Mouse (Mus musculus) intestine, embryonic 15.5 days (tissue): ENCODE results near the gene Apoc3. TPM values are rescaled to one million over a fixed set of nuclear protein-coding genes. Genes with fewer than 3 reads are reported as not detected.
A peak's percentile ranks its signal among the peaks of the same experiment; 100 is the strongest.

Source experiments
- ATAC-seq: fragments of 200-750 bp; cut with Nextera tagmentation; 2 replicates; pipeline ENCODE4 v1.8.0; 2017; ENCODE audit warnings: moderate TSS enrichment, moderate library complexity
- H3K27ac ChIP-seq: fragments of 300-500 bp; sonication (generic); 2 replicates; pipeline ENCODE4 v1.5.1; 2015; ENCODE audit warnings: mild to moderate bottlenecking, inconsistent platforms
- H3K27me3 ChIP-seq: fragments of 300-500 bp; sonication (generic); replicated peaks from 2 replicates; pipeline ENCODE4 v1.6.1; 2015; ENCODE audit warnings: inconsistent platforms
- H3K36me3 ChIP-seq: fragments of 300-500 bp; sonication (generic); 2 replicates; pipeline ENCODE4 v1.6.1; 2015; ENCODE audit warnings: inconsistent platforms
- H3K4me1 ChIP-seq: fragments of 300-500 bp; sonication (generic); replicated peaks from 2 replicates; pipeline ENCODE4 v1.6.1; 2015; ENCODE audit warnings: inconsistent platforms
- H3K4me2 ChIP-seq: fragments of 300-500 bp; sonication (generic); replicated peaks from 2 replicates; pipeline ENCODE4 v1.6.1; 2015; ENCODE audit warnings: mild to moderate bottlenecking, inconsistent platforms
- H3K4me3 ChIP-seq: fragments of 300-500 bp; sonication (generic); replicated peaks from 2 replicates; pipeline ENCODE4 v1.5.1; 2015; ENCODE audit warnings: inconsistent platforms
- H3K9ac ChIP-seq: fragments of 300-500 bp; sonication (generic); 2 replicates; pipeline ENCODE4 v1.6.1; 2015; ENCODE audit warnings: inconsistent platforms
- H3K9me3 ChIP-seq: fragments of 300-500 bp; sonication (generic); 2 replicates; pipeline ENCODE4 v1.6.1; 2016; ENCODE audit warnings: inconsistent platforms
- WGBS: fragments of 180-500 bp; shearing (Covaris S2); methylation state at CpG from one replicate; pipeline ENCODE4 v1.1.7; 2015; 5-methylcytosine and 5-hydroxymethylcytosine counted together
- polyA plus RNA-seq: library from polyadenylated mRNA; unstranded; fragments of >200 nt; fragmentation: Nextera tagmentation; extraction: Ambion mirVana; gene quantifications from 2 replicates; pipeline ENCODE4 v1.2.1, GENCODE M21; 2015

Gene Apoc3
- polyA plus RNA-seq: 247 and 325 TPM in 2 replicates

DNA sequence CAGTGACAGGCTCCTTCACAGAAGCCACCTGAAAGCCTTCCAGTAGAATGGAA is at the start of gene Apoc3:
Gene Apoc3, minus strand, starts transcription at position 41 of the 53 bp plus-strand sequence.
- ATAC-seq: no peak
- Histone ChIP-seq H3K4me1 (peaks cover 7% of the 10 kb centered on the region), H3K4me2 (peak within 1 kb of the TSS; percentile 33), H3K27ac (peak within 1 kb of the TSS; percentile 81), H3K4me3 (peak within 1 kb of the TSS; percentile 11; the same call in 1 of the 2 replicates), H3K27me3 (no peaks in the 10 kb centered on the region), H3K9ac (peak within 1 kb of the TSS; percentile 36), H3K9me3 (no peaks in the 10 kb centered on the region), H3K36me3 (no peaks in the 10 kb centered on the region)

DNA sequence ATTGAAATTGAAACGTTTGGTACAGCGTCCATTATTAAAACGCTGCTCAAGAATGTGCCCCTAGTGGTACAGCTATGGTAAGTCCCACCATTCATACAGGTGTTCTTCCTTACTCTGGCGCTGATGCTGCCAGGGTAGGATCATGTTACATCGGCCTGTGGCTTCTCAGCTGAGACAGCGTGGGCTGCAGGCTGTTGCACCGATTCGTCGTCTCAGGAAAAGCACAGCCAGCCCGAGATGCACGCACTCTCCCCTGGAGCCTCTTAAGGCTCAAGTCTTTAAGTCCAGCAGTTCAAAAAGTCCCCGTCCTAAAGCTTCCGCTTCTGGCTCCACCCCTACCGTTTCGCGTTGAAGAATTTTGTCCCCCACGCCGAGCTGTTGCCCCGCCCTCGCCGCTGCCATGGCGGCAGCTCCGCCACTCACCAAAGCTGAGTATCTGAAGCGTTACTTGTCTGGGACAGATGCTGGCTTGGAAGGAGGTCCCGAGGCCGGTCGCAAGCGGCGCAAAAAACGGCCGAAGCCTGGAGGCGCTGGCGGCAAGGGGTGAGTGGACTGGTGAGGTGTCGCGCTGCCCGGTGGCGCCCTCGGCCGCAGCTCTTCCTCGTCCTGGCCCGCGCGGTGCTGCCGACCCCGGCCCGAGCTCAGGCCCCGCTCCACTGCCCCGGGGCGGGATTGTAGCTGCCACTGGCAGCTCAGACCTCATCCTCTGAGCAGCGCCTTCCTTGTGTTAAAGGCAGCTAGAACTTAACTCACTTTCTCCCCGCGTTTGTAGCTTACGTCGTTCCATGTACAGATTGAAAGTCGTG is 47.4 kb upstream of the Apoc3 start, which contains the start of gene Bud13:
Gene Bud13, plus strand, starts transcription at position 378 of the 806 bp plus-strand sequence.
- Histone ChIP-seq H3K4me3 (peak within 1 kb of the TSS; percentile 91), H3K27me3 (no peaks in the 10 kb centered on the region), H3K4me1 (peaks cover 5% of the 10 kb centered on the region; the same call in 1 of the 2 replicates), H3K9ac (peak within 1 kb of the TSS; percentile 83), H3K9me3 (no peaks in the 10 kb centered on the region), H3K36me3 (peaks cover 32% of the 10 kb centered on the region), H3K4me2 (peak within 1 kb of the TSS; percentile 72), H3K27ac (peak within 1 kb of the TSS; percentile 85)
- under 1% methylated on average over 55 of the region's 55 CpGs for WGBS
- ATAC-seq: peak; percentile 95

DNA sequence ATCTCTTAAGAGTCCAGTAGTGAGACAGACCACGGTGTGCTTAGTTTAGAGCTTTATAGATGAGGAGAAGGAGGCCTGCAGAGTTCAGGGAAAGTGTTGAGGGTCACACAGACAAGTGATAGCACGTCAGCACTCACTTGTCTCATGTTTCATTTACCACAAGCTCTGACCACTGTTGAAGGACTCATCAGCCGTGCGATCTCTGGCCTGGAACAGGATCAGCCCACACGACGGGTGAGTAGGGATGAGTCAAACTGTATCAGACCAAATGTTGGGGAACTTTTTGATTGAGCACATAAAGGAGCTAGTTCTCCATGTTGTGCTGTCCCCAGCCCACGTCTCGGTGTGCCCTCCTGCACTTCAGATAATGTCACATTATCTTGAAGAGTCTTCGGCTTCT is 39.1 kb upstream of the Apoc3 start:
- H3K27ac ChIP-seq: no peak overlapping the region
- H3K9me3 ChIP-seq: no peaks in the 10 kb centered on the region
- 0 out of 2 replicates have a peak, but pooled peaks cover 6% of the 10 kb centered on the region for H3K4me1 ChIP-seq
- H3K36me3 ChIP-seq: peaks cover 25% of the 10 kb centered on the region
- 91% methylated on average over 9 of the region's 9 CpGs for WGBS
- peak overlapping the region; percentile 82; the same call in 1 of the 2 replicates for H3K4me2 ChIP-seq
- no peak overlapping the region for H3K9ac ChIP-seq
- peaks cover 13% of the 10 kb centered on the region for H3K27me3 ChIP-seq
- no peak for ATAC-seq
- no peak overlapping the region for H3K4me3 ChIP-seq

DNA sequence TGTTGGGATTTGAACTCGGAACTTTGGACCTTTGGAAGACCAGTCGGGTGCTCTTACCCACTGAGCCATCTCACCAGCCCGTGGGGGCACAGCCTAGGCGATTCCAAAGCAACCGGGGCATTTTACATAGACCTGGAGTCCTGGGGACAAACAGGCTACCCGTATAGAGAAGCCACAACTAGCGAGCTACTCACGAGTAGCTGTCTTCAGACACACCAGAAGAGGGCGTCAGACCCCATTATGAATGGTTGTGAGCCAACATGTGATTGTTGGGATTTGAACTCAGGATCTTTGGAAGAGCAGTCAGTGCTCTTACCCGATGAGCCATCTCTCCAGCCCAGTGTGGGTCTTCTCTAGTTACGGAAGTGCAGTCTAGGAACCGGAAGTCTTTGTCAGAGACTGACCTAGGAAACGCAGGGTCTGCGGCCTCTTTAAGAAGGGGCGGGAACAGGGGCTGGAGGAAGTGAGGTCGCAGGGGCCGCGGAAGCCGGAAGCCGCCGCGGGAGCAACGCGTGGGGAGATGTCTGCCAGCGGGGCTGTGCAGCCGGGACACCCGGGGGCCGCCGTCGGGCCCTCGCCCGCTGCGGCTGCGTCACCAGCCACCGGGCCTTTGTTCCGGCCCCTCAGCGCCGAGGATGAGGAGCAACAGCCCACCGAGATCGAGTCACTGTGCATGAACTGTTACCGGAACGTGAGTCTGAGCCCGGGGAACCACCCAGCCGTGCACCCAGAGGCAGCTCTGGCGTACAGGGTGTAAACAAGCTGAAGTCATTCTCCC is 37.4 kb upstream of the Apoc3 start, which contains the start of gene Zpr1:
Gene Zpr1, plus strand, starts transcription at position 388 of the 778 bp plus-strand sequence.
- peak within 1 kb of the TSS; percentile 82 for H3K4me2 ChIP-seq
- H3K9ac ChIP-seq: peak within 1 kb of the TSS; percentile 64
- peak within 1 kb of the TSS; percentile 94 for H3K4me3 ChIP-seq
- peaks cover 21% of the 10 kb centered on the region; the same call in 1 of the 2 replicates for H3K36me3 ChIP-seq
- peak; percentile 97 for ATAC-seq
- 0 out of 2 replicates have a peak, but pooled peaks cover 6% of the 10 kb centered on the region for H3K4me1 ChIP-seq
- H3K9me3 ChIP-seq: no peaks in the 10 kb centered on the region
- WGBS: 5% methylated on average over 45 of the region's 45 CpGs
- H3K27me3 ChIP-seq: peaks cover 15% of the 10 kb centered on the region
- H3K27ac ChIP-seq: peak within 1 kb of the TSS; percentile 54

DNA sequence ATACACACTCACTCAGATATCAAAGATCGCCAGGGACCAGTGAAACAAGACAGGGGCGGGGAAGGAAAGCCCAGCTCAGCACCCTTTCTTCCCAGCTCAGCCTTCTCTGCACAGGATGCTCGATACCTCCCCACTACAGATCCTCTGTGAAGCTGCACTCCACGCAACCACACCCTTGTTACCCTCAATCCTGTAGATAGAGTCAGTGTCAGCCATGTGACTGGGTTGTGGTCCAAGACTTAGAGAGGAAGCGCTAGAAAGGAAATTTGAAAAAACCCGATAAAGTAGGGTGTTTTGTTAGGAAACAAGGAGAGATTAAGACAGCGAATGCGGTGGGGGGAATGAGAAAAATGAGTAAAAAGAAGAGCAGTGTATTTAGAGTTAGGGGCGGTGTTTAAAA is 36.6 kb upstream of the Apoc3 start:
- no peak for ATAC-seq
- Histone ChIP-seq H3K27ac (no peak overlapping the region), H3K9me3 (no peaks in the 10 kb centered on the region), H3K27me3 (peaks cover 15% of the 10 kb centered on the region), H3K4me1 (0 out of 2 replicates have a peak, but pooled peaks cover 6% of the 10 kb centered on the region), H3K4me2 (no peak overlapping the region), H3K9ac (no peak overlapping the region), H3K4me3 (no peak overlapping the region), H3K36me3 (0 out of 2 replicates have a peak, but pooled peaks cover 13% of the 10 kb centered on the region)
- 76% methylated on average over 9 of the region's 9 CpGs for WGBS

DNA sequence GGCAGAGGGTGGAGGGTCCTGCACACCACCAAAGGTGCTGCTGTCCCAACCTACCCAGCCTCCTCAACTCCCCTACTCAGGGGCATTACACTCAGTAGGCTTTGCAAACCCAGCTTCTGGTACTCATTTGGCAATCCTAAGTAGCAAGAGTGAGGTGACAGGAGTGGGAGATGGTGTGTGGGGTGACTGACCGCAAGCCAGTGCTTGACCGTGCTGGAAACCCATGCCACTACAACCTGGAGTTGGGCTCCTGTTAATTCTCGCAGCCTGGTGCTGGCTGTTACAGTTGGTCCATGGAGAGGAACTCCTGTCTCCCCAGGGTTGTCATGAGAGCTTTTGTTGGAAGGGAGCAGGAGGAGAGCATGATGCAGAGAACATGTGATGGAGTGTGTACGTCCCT is 35.3 kb upstream of the Apoc3 start:
- Histone ChIP-seq H3K36me3 (0 out of 2 replicates have a peak, but pooled peaks cover 10% of the 10 kb centered on the region), H3K27ac (no peak overlapping the region), H3K9ac (no peak overlapping the region), H3K4me2 (no peak overlapping the region), H3K27me3 (peaks cover 15% of the 10 kb centered on the region), H3K4me1 (0 out of 2 replicates have a peak, but pooled peaks cover 6% of the 10 kb centered on the region), H3K4me3 (no peak overlapping the region), H3K9me3 (no peaks in the 10 kb centered on the region)
- 95% methylated on average over 4 of the region's 4 CpGs for WGBS
- no peak for ATAC-seq

DNA sequence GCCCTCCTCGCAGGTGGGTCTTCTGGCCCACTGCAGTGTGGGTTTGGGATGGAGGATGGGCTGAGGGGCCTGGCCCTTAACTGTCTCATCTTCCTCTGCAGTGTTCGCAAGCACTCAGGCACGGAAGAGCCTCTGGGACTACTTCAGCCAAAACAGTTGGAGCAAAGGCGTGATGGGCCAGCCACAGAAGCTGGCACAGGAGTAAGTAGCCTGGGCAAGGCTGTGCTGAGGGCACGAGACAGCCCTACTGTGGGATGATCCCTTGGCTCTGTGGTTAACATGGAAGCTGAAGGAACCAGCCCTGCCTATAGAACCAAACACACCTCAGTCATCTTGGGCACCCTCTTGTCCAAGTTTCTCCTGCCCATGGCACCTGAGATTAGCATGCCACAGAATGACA is 33.7 kb upstream of the Apoc3 start:
- Histone ChIP-seq H3K9ac (no peak overlapping the region), H3K4me3 (no peak overlapping the region), H3K27ac (no peak overlapping the region), H3K36me3 (no peaks in the 10 kb centered on the region), H3K9me3 (no peaks in the 10 kb centered on the region), H3K4me1 (0 out of 2 replicates have a peak, but pooled peaks cover 6% of the 10 kb centered on the region), H3K27me3 (peaks cover 15% of the 10 kb centered on the region), H3K4me2 (no peak overlapping the region)
- 85% methylated on average over 5 of the region's 5 CpGs for WGBS
- ATAC-seq: no peak

DNA sequence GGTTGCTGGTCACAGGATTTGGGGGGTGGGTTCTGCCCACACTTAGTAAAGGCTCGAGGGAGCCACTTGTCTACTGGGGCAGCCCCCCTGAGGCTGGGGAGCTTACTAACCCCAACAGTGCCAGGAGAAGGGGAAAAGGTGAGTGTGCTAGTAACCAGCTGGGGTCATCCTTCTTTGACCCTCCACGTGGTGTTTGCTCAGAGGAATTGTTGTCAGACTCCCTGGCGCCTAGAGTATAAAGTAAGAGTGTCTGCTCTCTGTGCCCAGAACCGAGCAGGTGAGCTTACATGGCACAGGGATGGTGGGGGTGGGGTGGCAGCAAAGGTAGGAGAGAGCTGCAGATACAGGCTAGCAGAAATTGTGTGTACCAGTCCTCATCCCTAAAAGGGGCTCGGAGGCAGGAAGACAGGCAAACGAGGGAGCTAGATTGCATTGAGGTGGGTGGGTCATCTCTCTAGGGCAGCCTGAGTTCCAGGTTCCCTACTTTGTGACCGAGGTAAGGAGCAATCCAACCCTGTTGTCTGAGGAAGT is 33.0 kb upstream of the Apoc3 start, which contains the start of gene Apoa5:
Gene Apoa5, plus strand, starts transcription at position 291 of the 531 bp plus-strand sequence.
- H3K9me3 ChIP-seq: no peaks in the 10 kb centered on the region
- H3K9ac ChIP-seq: no peak within 1 kb of the TSS
- H3K4me3 ChIP-seq: no peak within 1 kb of the TSS
- peaks cover 15% of the 10 kb centered on the region for H3K27me3 ChIP-seq
- 40% methylated on average over 7 of the region's 7 CpGs for WGBS
- no peak for ATAC-seq
- no peaks in the 10 kb centered on the region for H3K4me1 ChIP-seq
- H3K4me2 ChIP-seq: no peak within 1 kb of the TSS
- no peaks in the 10 kb centered on the region for H3K36me3 ChIP-seq
- H3K27ac ChIP-seq: no peak within 1 kb of the TSS

DNA sequence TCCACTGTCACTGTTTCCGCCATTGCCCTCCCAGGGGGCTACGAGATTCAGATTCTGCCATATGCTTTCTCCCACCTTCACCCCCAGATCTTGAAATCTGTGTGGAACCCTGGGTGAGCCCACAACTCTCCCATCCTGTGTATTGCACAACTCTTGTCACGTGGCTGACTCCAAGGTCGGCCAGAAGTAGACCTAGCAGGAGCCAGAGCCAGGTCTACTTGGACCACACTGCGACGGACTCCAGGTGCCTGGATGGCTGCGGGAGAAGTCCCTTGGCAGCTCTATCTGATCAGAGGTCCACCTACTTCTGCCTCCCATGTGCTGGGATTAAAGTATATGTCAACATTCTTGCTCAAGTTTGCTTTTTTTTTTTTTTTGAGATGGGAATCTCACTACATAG is 25.7 kb upstream of the Apoc3 start:
- no peaks in the 10 kb centered on the region for H3K36me3 ChIP-seq
- no peaks in the 10 kb centered on the region for H3K4me1 ChIP-seq
- 83% methylated on average over 7 of the region's 7 CpGs for WGBS
- no peak overlapping the region for H3K4me2 ChIP-seq
- no peaks in the 10 kb centered on the region for H3K9me3 ChIP-seq
- H3K27me3 ChIP-seq: no peaks in the 10 kb centered on the region
- H3K4me3 ChIP-seq: no peak overlapping the region
- no peak for ATAC-seq
- H3K9ac ChIP-seq: no peak overlapping the region
- H3K27ac ChIP-seq: no peak overlapping the region

DNA sequence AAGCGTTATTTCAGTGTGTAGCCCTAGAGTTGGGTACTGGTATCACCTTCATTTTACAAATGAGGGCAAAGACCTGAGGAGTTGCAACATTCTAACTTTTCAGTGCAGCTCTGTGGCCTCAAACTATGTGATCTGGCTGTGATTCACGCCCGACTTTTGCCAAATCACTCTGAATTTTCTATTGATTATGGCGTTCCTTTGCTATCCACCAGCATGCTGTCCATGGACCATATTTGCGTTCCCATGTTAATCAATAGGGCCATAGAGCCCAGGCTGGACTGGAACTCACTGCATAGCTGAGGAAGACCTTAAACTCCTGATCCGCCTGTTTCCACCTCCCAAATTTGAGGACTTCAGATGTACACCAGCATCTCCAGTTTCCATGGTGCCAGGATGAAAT is 23.7 kb upstream of the Apoc3 start:
- ATAC-seq: no peak
- Histone ChIP-seq H3K4me2 (no peak overlapping the region), H3K9ac (no peak overlapping the region), H3K36me3 (no peaks in the 10 kb centered on the region), H3K9me3 (no peaks in the 10 kb centered on the region), H3K4me1 (no peaks in the 10 kb centered on the region), H3K27ac (no peak overlapping the region), H3K27me3 (no peaks in the 10 kb centered on the region), H3K4me3 (no peak overlapping the region)
- WGBS: 87% methylated on average over 6 of the region's 6 CpGs

DNA sequence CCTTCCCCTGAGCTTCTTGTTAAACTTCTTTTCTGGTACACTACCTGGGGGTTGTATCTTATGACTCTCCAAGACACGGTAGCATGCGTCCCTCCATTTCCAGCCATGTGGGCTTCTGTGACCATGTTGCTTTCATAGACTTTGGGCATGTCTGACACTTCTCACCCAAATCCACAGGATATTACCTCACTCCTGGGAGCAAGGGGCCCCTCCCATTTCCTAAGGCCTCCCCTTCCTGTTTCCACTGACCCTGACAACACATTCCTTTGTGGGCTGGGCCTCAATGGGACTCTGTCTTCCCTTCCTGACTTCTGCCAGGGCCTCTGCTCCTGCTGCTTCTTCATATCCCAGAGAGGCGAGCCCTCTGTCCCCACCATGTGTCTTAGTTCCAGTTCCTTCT is 22.1 kb upstream of the Apoc3 start:
- Histone ChIP-seq H3K9me3 (no peaks in the 10 kb centered on the region), H3K9ac (no peak overlapping the region), H3K36me3 (no peaks in the 10 kb centered on the region), H3K4me3 (no peak overlapping the region), H3K4me2 (no peak overlapping the region), H3K27ac (no peak overlapping the region), H3K4me1 (no peaks in the 10 kb centered on the region), H3K27me3 (no peaks in the 10 kb centered on the region)
- 84% methylated on average over 3 of the region's 3 CpGs for WGBS
- ATAC-seq: 0 out of 2 replicates have a peak, but pooled peaks have one; percentile 28

DNA sequence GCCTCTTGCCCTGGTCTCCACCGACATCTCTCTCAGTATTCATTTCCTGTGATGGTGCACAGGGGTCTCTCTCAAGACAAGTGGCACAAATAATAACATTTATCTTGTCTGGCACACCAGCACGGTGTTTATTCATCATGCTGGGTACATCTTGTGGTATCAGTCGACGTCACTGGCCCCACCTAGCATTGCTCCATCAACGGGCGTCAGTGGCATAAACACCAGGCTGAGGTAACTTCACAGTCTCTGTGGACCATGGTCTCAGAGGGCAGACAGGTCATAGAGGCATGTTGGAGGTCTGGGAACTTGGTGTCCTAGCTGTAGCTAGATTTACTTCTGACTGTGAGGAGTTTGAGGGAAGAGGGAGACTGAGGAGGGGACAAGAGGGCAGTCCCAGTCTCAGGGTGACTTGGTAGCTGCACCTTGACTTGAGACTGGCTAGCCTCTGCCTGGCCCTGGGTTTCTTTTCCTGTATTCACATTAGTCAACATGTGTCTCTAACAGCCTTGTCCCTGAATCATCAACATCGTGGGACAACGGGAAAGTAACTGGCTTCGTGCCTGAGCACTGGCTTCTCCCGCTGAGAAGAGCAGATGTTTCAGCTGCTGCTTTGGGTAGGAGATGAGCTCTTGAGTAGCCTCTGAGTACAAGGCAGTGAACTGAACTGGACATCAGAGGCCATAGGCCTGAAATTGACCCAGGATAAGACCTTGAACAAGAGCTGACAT is 21.4 kb upstream of the Apoc3 start:
- H3K36me3 ChIP-seq: no peaks in the 10 kb centered on the region
- no peaks in the 10 kb centered on the region for H3K9me3 ChIP-seq
- no peak overlapping the region for H3K4me2 ChIP-seq
- no peaks in the 10 kb centered on the region for H3K27me3 ChIP-seq
- H3K9ac ChIP-seq: no peak overlapping the region
- WGBS: 79% methylated on average over 10 of the region's 10 CpGs
- H3K27ac ChIP-seq: no peak overlapping the region
- ATAC-seq: no peak
- no peak overlapping the region for H3K4me3 ChIP-seq
- no peaks in the 10 kb centered on the region for H3K4me1 ChIP-seq
